Mouse (Mus musculus): ENCODE data around the gene Prcc. TPM values are rescaled to one million over a fixed set of nuclear protein-coding genes. Genes with fewer than 3 reads are reported as not detected.

The Prcc gene
- total and polyA plus RNA-seq, 2 experiments: 8.0 to 16.8 TPM

GRCm38 (mm10) chr3:87849117-87849516 is 36.3 kb downstream of the Prcc start:
- Histone ChIP-seq H3K27me3 (ENCODE audit: control insufficient read depth, insufficient read depth, low read length) (no peaks in the 10 kb centered on the region), H3K79me2 (ENCODE audit: control insufficient read depth, insufficient read depth, low read length) (no peaks in the 10 kb centered on the region), H3K27ac (replicated peaks; ENCODE audit: insufficient read depth, low read depth, low read length) (no peak overlapping the region), H3K9ac (ENCODE audit: low read depth, low read length) (no peak overlapping the region), H3K36me3 (ENCODE audit: control insufficient read depth, insufficient read depth, low read length) (no peaks in the 10 kb centered on the region), H3K4me3 (ENCODE audit: insufficient read depth, low read depth, low read length) (no peak overlapping the region), H3K4me1 (ENCODE audit: control insufficient read depth, insufficient read depth, low read length) (no peaks in the 10 kb centered on the region)
- no peak for TF ChIP-seq CTCF (IDR thresholded peaks at IDR 0.05; ENCODE audit: low read depth, low read length)
- TF ChIP-seq POLR2A (IDR thresholded peaks at IDR 0.05; ENCODE audit: extremely low read depth, insufficient read depth, low read length): no peak
- 75% methylated on average over 14 of the region's 14 CpGs for WGBS
- no peak for DNase-seq (ENCODE audit: extremely low read depth, low read depth, low spot score)

GRCm38 (mm10) chr3:87847680-87848079 is 37.7 kb downstream of the Prcc start:
- H3K27ac ChIP-seq (replicated peaks; ENCODE audit: insufficient read depth, low read depth, low read length): no peak overlapping the region
- H3K36me3 ChIP-seq (ENCODE audit: control insufficient read depth, insufficient read depth, low read length): no peaks in the 10 kb centered on the region
- H3K79me2 ChIP-seq (ENCODE audit: control insufficient read depth, insufficient read depth, low read length): no peaks in the 10 kb centered on the region
- no peak overlapping the region for H3K9ac ChIP-seq (ENCODE audit: low read depth, low read length)
- no peak overlapping the region for H3K4me3 ChIP-seq (ENCODE audit: insufficient read depth, low read depth, low read length)
- DNase-seq (ENCODE audit: extremely low read depth, low read depth, low spot score): no peak
- no peaks in the 10 kb centered on the region for H3K4me1 ChIP-seq (ENCODE audit: control insufficient read depth, insufficient read depth, low read length)
- no peak for TF ChIP-seq CTCF (IDR thresholded peaks at IDR 0.05; ENCODE audit: low read depth, low read length)
- TF ChIP-seq POLR2A (IDR thresholded peaks at IDR 0.05; ENCODE audit: extremely low read depth, insufficient read depth, low read length): no peak
- WGBS: 61% methylated on average over 5 of the region's 5 CpGs
- no peaks in the 10 kb centered on the region for H3K27me3 ChIP-seq (ENCODE audit: control insufficient read depth, insufficient read depth, low read length)

- Histone ChIP-seq H3K9ac (ENCODE audit: low read depth, low read length) (no peak within 1 kb of the TSS), H3K36me3 (ENCODE audit: control insufficient read depth, insufficient read depth, low read length) (no peaks in the 10 kb centered on the region), H3K4me3 (ENCODE audit: insufficient read depth, low read depth, low read length) (no peak within 1 kb of the TSS), H3K27ac (replicated peaks; ENCODE audit: insufficient read depth, low read depth, low read length) (no peak within 1 kb of the TSS), H3K4me1 (ENCODE audit: control insufficient read depth, insufficient read depth, low read length) (no peaks in the 10 kb centered on the region), H3K27me3 (ENCODE audit: control insufficient read depth, insufficient read depth, low read length) (no peaks in the 10 kb centered on the region), H3K79me2 (ENCODE audit: control insufficient read depth, insufficient read depth, low read length) (no peaks in the 10 kb centered on the region)
- TF ChIP-seq POLR2A (IDR thresholded peaks at IDR 0.05; ENCODE audit: extremely low read depth, insufficient read depth, low read length): no peak
- TF ChIP-seq CTCF (IDR thresholded peaks at IDR 0.05; ENCODE audit: low read depth, low read length): no peak
- DNase-seq (ENCODE audit: extremely low read depth, low read depth, low spot score): no peak
- WGBS: 81% methylated on average over 7 of the region's 7 CpGs
Measured at GRCm38 (mm10) chr3:87846650-87847110, 38.7 kb downstream of the Prcc start, which contains the start of gene Sh2d2a. Gene Sh2d2a, plus strand, starts transcription at chr3:87846755.

- H3K27me3 ChIP-seq (ENCODE audit: control insufficient read depth, insufficient read depth, low read length): no peaks in the 10 kb centered on the region
- 78% methylated on average over 4 of the region's 4 CpGs for WGBS
- no peak for DNase-seq (ENCODE audit: extremely low read depth, low read depth, low spot score)
- no peak overlapping the region for H3K4me3 ChIP-seq (ENCODE audit: insufficient read depth, low read depth, low read length)
- no peaks in the 10 kb centered on the region for H3K4me1 ChIP-seq (ENCODE audit: control insufficient read depth, insufficient read depth, low read length)
- TF ChIP-seq CTCF (IDR thresholded peaks at IDR 0.05; ENCODE audit: low read depth, low read length) (no peak), POLR2A (IDR thresholded peaks at IDR 0.05; ENCODE audit: extremely low read depth, insufficient read depth, low read length) (no peak)
- no peaks in the 10 kb centered on the region for H3K79me2 ChIP-seq (ENCODE audit: control insufficient read depth, insufficient read depth, low read length)
- H3K36me3 ChIP-seq (ENCODE audit: control insufficient read depth, insufficient read depth, low read length): no peaks in the 10 kb centered on the region
- H3K27ac ChIP-seq (replicated peaks; ENCODE audit: insufficient read depth, low read depth, low read length): no peak overlapping the region
- no peak overlapping the region for H3K9ac ChIP-seq (ENCODE audit: low read depth, low read length)
Measured at GRCm38 (mm10) chr3:87846186-87846585, 39.2 kb downstream of the Prcc start.

- TF ChIP-seq CTCF (IDR thresholded peaks at IDR 0.05; ENCODE audit: low read depth, low read length) (no peak), POLR2A (IDR thresholded peaks at IDR 0.05; ENCODE audit: extremely low read depth, insufficient read depth, low read length) (no peak)
- Histone ChIP-seq H3K4me1 (ENCODE audit: control insufficient read depth, insufficient read depth, low read length) (no peaks in the 10 kb centered on the region), H3K27ac (replicated peaks; ENCODE audit: insufficient read depth, low read depth, low read length) (no peak overlapping the region), H3K9ac (ENCODE audit: low read depth, low read length) (no peak overlapping the region), H3K79me2 (ENCODE audit: control insufficient read depth, insufficient read depth, low read length) (no peaks in the 10 kb centered on the region), H3K27me3 (ENCODE audit: control insufficient read depth, insufficient read depth, low read length) (no peaks in the 10 kb centered on the region), H3K36me3 (ENCODE audit: control insufficient read depth, insufficient read depth, low read length) (no peaks in the 10 kb centered on the region), H3K4me3 (ENCODE audit: insufficient read depth, low read depth, low read length) (no peak overlapping the region)
- 90% methylated on average over 4 of the region's 4 CpGs for WGBS
- DNase-seq (ENCODE audit: extremely low read depth, low read depth, low spot score): no peak
Measured at GRCm38 (mm10) chr3:87844981-87845380, 40.4 kb downstream of the Prcc start.

GRCm38 (mm10) chr3:87840858-87841257 is 44.5 kb downstream of the Prcc start:
- H3K27ac ChIP-seq (replicated peaks; ENCODE audit: insufficient read depth, low read depth, low read length): no peak overlapping the region
- no peaks in the 10 kb centered on the region for H3K4me1 ChIP-seq (ENCODE audit: control insufficient read depth, insufficient read depth, low read length)
- H3K36me3 ChIP-seq (ENCODE audit: control insufficient read depth, insufficient read depth, low read length): no peaks in the 10 kb centered on the region
- DNase-seq (ENCODE audit: extremely low read depth, low read depth, low spot score): no peak
- H3K4me3 ChIP-seq (ENCODE audit: insufficient read depth, low read depth, low read length): no peak overlapping the region
- H3K9ac ChIP-seq (ENCODE audit: low read depth, low read length): no peak overlapping the region
- H3K79me2 ChIP-seq (ENCODE audit: control insufficient read depth, insufficient read depth, low read length): no peaks in the 10 kb centered on the region
- TF ChIP-seq CTCF (IDR thresholded peaks at IDR 0.05; ENCODE audit: low read depth, low read length) (no peak), POLR2A (IDR thresholded peaks at IDR 0.05; ENCODE audit: extremely low read depth, insufficient read depth, low read length) (no peak)
- H3K27me3 ChIP-seq (ENCODE audit: control insufficient read depth, insufficient read depth, low read length): no peaks in the 10 kb centered on the region

All from liver, adult 2 months (tissue).